Comparison of ENCODE assay signal across 13 mouse cellular contexts in the genomic region with DNA sequence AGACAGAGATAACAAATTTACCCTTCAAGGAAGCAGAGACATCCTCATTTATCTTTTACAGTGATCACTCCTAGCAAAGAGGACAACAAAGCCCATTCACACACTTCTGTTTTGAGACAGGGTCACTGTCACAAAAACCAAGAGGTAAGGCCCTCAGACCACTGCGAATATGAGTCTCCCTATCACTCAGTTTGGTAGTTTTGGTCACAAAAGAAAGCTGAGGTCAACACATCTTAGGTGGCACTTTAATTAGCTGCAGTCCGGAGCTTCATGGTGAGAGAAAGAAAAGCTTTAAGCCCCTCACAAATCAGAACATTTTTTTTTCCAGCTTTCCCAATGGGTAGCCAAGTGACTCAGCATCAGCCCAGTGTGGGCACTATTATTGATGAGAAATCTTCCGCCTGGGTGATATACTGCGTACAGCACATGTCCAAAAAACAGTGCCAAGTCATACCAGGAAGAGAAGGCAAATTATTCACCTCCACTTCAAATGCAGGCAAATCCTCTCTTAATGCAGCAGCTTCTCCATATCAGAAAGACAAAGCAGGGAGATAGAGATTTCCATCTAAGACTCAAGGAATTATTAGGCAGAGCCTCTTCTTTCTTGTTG.
DNase-seq lines count a peak whose midpoint lies in the region; ATAC-seq and TF ChIP-seq lines count a peak whose summit lies in the region.
"Had no signal": no experiment of that assay in that cellular context is flagged by ENCODE, and none has a peak within 500 bp of the region (broad histone marks: within the 10 kb centered on the region; RNA-seq: fewer than 3 reads in every experiment).

No protein-coding gene starts in this region.

- no peak overlapping the region for H3K27ac ChIP-seq in forebrain, embryonic 11.5 days (ENCODE audit: low read depth, low read length)
- H3K27ac ChIP-seq in forebrain, embryonic 10.5 days, result no peak overlapping the region
- no peak overlapping the region for H3K27ac ChIP-seq in forebrain, postnatal 0 days (ENCODE audit: low read depth, low read length)
- peak overlapping the region; percentile 60; the same call in 1 of the 2 replicates for H3K27ac ChIP-seq in midbrain, embryonic 16.5 days (ENCODE audit: low read length)
- H3K27ac ChIP-seq in embryonic facial prominence, embryonic 10.5 days (replicated peaks), result no peak overlapping the region
- no peak overlapping the region for H3K27ac ChIP-seq in kidney, adult 2 months (ENCODE audit: insufficient read depth, low read depth, low read length)
- H3K27ac ChIP-seq: embryonic facial prominence, embryonic 12.5 days; heart, embryonic 10.5 days; liver, embryonic 12.5 days had no signal

- H3K4me1 ChIP-seq in forebrain, embryonic 11.5 days (replicated peaks; ENCODE audit: control insufficient read depth, insufficient read depth, low read length), result no peaks in the 10 kb centered on the region
- peaks cover 27% of the 10 kb centered on the region for H3K4me1 ChIP-seq in forebrain, embryonic 10.5 days
- no peaks in the 10 kb centered on the region for H3K4me1 ChIP-seq in forebrain, postnatal 0 days (ENCODE audit: insufficient read depth)
- H3K4me1 ChIP-seq in midbrain, embryonic 16.5 days (ENCODE audit: control insufficient read depth, insufficient read depth, low read length), result peaks cover 9% of the 10 kb centered on the region; the same call in 1 of the 2 replicates
- no peaks in the 10 kb centered on the region for H3K4me1 ChIP-seq in embryonic facial prominence, embryonic 10.5 days
- no peaks in the 10 kb centered on the region for H3K4me1 ChIP-seq in kidney, adult 2 months (ENCODE audit: control insufficient read depth, insufficient read depth, low read length)
- H3K4me1 ChIP-seq: embryonic facial prominence, embryonic 12.5 days; heart, embryonic 10.5 days; liver, embryonic 12.5 days had no signal

- no peaks in the 10 kb centered on the region for H3K27me3 ChIP-seq in forebrain, embryonic 11.5 days (ENCODE audit: control insufficient read depth, insufficient read depth, low read length)
- peaks cover 29% of the 10 kb centered on the region for H3K27me3 ChIP-seq in forebrain, embryonic 10.5 days (ENCODE audit: poor library complexity, severe bottlenecking)
- no peaks in the 10 kb centered on the region for H3K27me3 ChIP-seq in forebrain, postnatal 0 days (ENCODE audit: insufficient read depth, low read length)
- H3K27me3 ChIP-seq in midbrain, embryonic 16.5 days (ENCODE audit: control insufficient read depth, insufficient read depth, low read depth, low read length), result no peaks in the 10 kb centered on the region
- peaks cover 22% of the 10 kb centered on the region for H3K27me3 ChIP-seq in embryonic facial prominence, embryonic 10.5 days (replicated peaks; ENCODE audit: low read depth, poor library complexity, severe bottlenecking)
- no peaks in the 10 kb centered on the region for H3K27me3 ChIP-seq in kidney, adult 2 months (replicated peaks; ENCODE audit: control insufficient read depth, insufficient read depth, low read length)
- H3K27me3 ChIP-seq: embryonic facial prominence, embryonic 12.5 days; liver, embryonic 12.5 days had no signal

- WGBS in forebrain, embryonic 11.5 days, result 21% methylated on average over 4 of the region's 4 CpGs
- 34% methylated on average over 4 of the region's 4 CpGs for WGBS in forebrain, embryonic 10.5 days
- 35% methylated on average over 4 of the region's 4 CpGs for WGBS in forebrain, postnatal 0 days
- WGBS in midbrain, embryonic 16.5 days, result 28% methylated on average over 4 of the region's 4 CpGs
- WGBS in embryonic facial prominence, embryonic 10.5 days, result 44% methylated on average over 4 of the region's 4 CpGs
- 42% methylated on average over 4 of the region's 4 CpGs for WGBS in kidney, adult 2 months

- peak; percentile 47 for ATAC-seq in forebrain, embryonic 11.5 days (replicated peaks; ENCODE audit: low FRiP score)
- ATAC-seq in forebrain, postnatal 0 days, result peak; percentile 66
- ATAC-seq in midbrain, embryonic 16.5 days, result peak; percentile 80
- no peak for ATAC-seq in monocyte, adult 5-6 weeks (replicated peaks; ENCODE audit: insufficient number of reproducible peaks, low FRiP score, low TSS enrichment, poor library complexity, severe bottlenecking)
- ATAC-seq: intestine, embryonic 16.5 days; liver, embryonic 12.5 days had no signal

- no peak overlapping the region for H3K4me2 ChIP-seq in forebrain, embryonic 11.5 days (ENCODE audit: low read depth, low read length, severe bottlenecking)
- H3K4me2 ChIP-seq in forebrain, postnatal 0 days (ENCODE audit: low read depth), result no peak overlapping the region
- no peak overlapping the region for H3K4me2 ChIP-seq in midbrain, embryonic 16.5 days (ENCODE audit: low read length)
- H3K4me2 ChIP-seq: embryonic facial prominence, embryonic 12.5 days; liver, embryonic 12.5 days had no signal

- no peak overlapping the region for H3K9ac ChIP-seq in forebrain, embryonic 11.5 days (ENCODE audit: low read length)
- 0 out of 2 replicates have a peak overlapping the region, but pooled peaks have one; percentile 6 for H3K9ac ChIP-seq in forebrain, postnatal 0 days
- H3K9ac ChIP-seq in midbrain, embryonic 16.5 days (ENCODE audit: low read depth, low read length), result no peak overlapping the region
- H3K9ac ChIP-seq: embryonic facial prominence, embryonic 12.5 days; liver, embryonic 12.5 days had no signal

- H3K4me3 ChIP-seq in forebrain, embryonic 11.5 days (ENCODE audit: low read depth, low read length), result no peak overlapping the region
- H3K4me3 ChIP-seq in forebrain, embryonic 10.5 days, result no peak overlapping the region
- H3K4me3 ChIP-seq in forebrain, postnatal 0 days (ENCODE audit: low read depth, low read length), result no peak overlapping the region
- H3K4me3 ChIP-seq in midbrain, embryonic 16.5 days (ENCODE audit: low read depth, low read length), result no peak overlapping the region
- no peak overlapping the region for H3K4me3 ChIP-seq in embryonic facial prominence, embryonic 10.5 days
- no peak overlapping the region for H3K4me3 ChIP-seq in kidney, adult 2 months (ENCODE audit: insufficient read depth, low read depth, low read length)
- H3K4me3 ChIP-seq: embryonic facial prominence, embryonic 12.5 days; heart, embryonic 10.5 days; liver, embryonic 12.5 days had no signal

- no peak for DNase-seq in forebrain, embryonic 11.5 days (ENCODE audit: low spot score)
- no peak for DNase-seq in forebrain, embryonic 10.5 days (ENCODE audit: extremely low spot score, low spot score)
- DNase-seq in cerebellum, adult 9-10 months, result peak; percentile 84
- no peak for DNase-seq in forebrain, postnatal 0 days
- DNase-seq in embryonic facial prominence, embryonic 10.5 days (ENCODE audit: low spot score), result no peak
- no peak for DNase-seq in kidney, adult 2 months
- DNase-seq: right cerebral cortex, postnatal 14 days had no signal

- no peak for TF ChIP-seq CTCF in forebrain, postnatal 0 days (IDR thresholded peaks at IDR 0.05; ENCODE audit: low read depth)
- no peak for TF ChIP-seq CTCF in kidney, adult 2 months (conservative IDR thresholded peaks at IDR 0.05; ENCODE audit: insufficient read depth, insufficient read length, low read depth, low read length)

- no peaks in the 10 kb centered on the region for H3K9me3 ChIP-seq in forebrain, embryonic 11.5 days (ENCODE audit: control insufficient read depth, low read length)
- no peaks in the 10 kb centered on the region for H3K9me3 ChIP-seq in forebrain, embryonic 10.5 days
- H3K9me3 ChIP-seq in forebrain, postnatal 0 days (ENCODE audit: low read length), result no peaks in the 10 kb centered on the region
- H3K9me3 ChIP-seq in midbrain, embryonic 16.5 days (replicated peaks; ENCODE audit: control insufficient read depth, low read length, poor library complexity, severe bottlenecking), result no peaks in the 10 kb centered on the region
- H3K9me3 ChIP-seq in embryonic facial prominence, embryonic 10.5 days, result no peaks in the 10 kb centered on the region
- H3K9me3 ChIP-seq: embryonic facial prominence, embryonic 12.5 days; heart, embryonic 10.5 days; liver, embryonic 12.5 days had no signal

- no peak for TF ChIP-seq POLR2A in kidney, adult 2 months (IDR thresholded peaks at IDR 0.05; ENCODE audit: low read depth, low read length)

- no peaks in the 10 kb centered on the region for H3K36me3 ChIP-seq in forebrain, embryonic 11.5 days (ENCODE audit: control insufficient read depth, insufficient read depth, low read length)
- no peaks in the 10 kb centered on the region for H3K36me3 ChIP-seq in forebrain, embryonic 10.5 days (replicated peaks)
- no peaks in the 10 kb centered on the region for H3K36me3 ChIP-seq in forebrain, postnatal 0 days (ENCODE audit: insufficient read depth)
- H3K36me3 ChIP-seq in midbrain, embryonic 16.5 days (ENCODE audit: control insufficient read depth, insufficient read depth, low read length), result no peaks in the 10 kb centered on the region
- H3K36me3 ChIP-seq in embryonic facial prominence, embryonic 10.5 days (replicated peaks), result no peaks in the 10 kb centered on the region
- H3K36me3 ChIP-seq in kidney, adult 2 months (ENCODE audit: control insufficient read depth, insufficient read depth, low read length), result no peaks in the 10 kb centered on the region
- H3K36me3 ChIP-seq: embryonic facial prominence, embryonic 12.5 days; heart, embryonic 10.5 days; liver, embryonic 12.5 days had no signal
